Mouse (Mus musculus) CD4-positive, CD25-positive, alpha-beta regulatory T cell, adult 2 months (primary cell): Measurements from ENCODE around the gene Col9a1.

Experiments used
- DNase-seq: peaks from one replicate; pipeline ENCODE4 v3.0.0-alpha.2; 2012; ENCODE audit warnings: low read depth, low spot score

Col9a1 gene

GRCm38 (mm10) chr1:24294979-24295942, 117.9 kb downstream of the Col9a1 start:
- no peak for DNase-seq

GRCm38 (mm10) chr1:24300700-24301099, 123.3 kb downstream of the Col9a1 start:
- DNase-seq = no peak
